Mouse (Mus musculus) liver, embryonic 14.5 days (tissue): Measurements from ENCODE around the gene Fam98b.

Source experiments
- CTCF ChIP-seq: IDR thresholded peaks from 2 replicates; pipeline ENCODE4 v1.5.1; 2016; ENCODE audit warnings: antibody characterized with exemption, low read depth, control low read depth
- EP300 ChIP-seq: IDR thresholded peaks from 2 replicates; pipeline ENCODE4 v1.6.1; 2016; ENCODE audit warnings: antibody characterized with exemption, low read depth

- TF ChIP-seq EP300: no peak
- no peak for TF ChIP-seq CTCF
Measured at GRCm38 (mm10) chr2:117318991-117319390, 69.5 kb downstream of the Fam98b start.
